Mouse (Mus musculus) midbrain, embryonic 11.5 days (tissue): ENCODE results near the gene Ets2. TPM values are rescaled to one million over a fixed set of nuclear protein-coding genes. Genes with fewer than 3 reads are reported as not detected.
"Not testable (repeated sequence)": the region's sequence is repeated elsewhere in the genome, so short reads cannot be mapped to it uniquely, and the experiment has no call there.

Source experiments
- ATAC-seq: fragments of 200-750 bp; cut with Nextera tagmentation; 2 replicates; pipeline ENCODE4 v1.8.0; 2017; ENCODE audit warnings: moderate TSS enrichment, moderate library complexity; ENCODE audit not compliant: low FRiP score
- DNase-seq: peaks from one replicate; pipeline ENCODE4 v3.0.0; 2015; ENCODE audit warnings: low spot score; ENCODE audit errors: missing footprints
- H3K27ac ChIP-seq: fragments of 300-500 bp; sonication (generic); 2 replicates; pipeline ENCODE4 v1.5.1; 2014; ENCODE audit warnings: low read depth, low read length
- H3K27me3 ChIP-seq: fragments of 300-500 bp; sonication (generic); 2 replicates; pipeline ENCODE4 v1.6.1; 2014; ENCODE audit warnings: mild to moderate bottlenecking, low read length, moderate library complexity, mixed read lengths; ENCODE audit not compliant: control insufficient read depth, insufficient read depth
- H3K36me3 ChIP-seq: fragments of 300-500 bp; sonication (generic); 2 replicates; pipeline ENCODE4 v1.6.1; 2014; ENCODE audit warnings: mild to moderate bottlenecking, low read length, moderate library complexity, mixed read lengths; ENCODE audit not compliant: control insufficient read depth, insufficient read depth
- H3K4me1 ChIP-seq: fragments of 300-500 bp; sonication (generic); 2 replicates; pipeline ENCODE4 v1.6.1; 2014; ENCODE audit warnings: low read length; ENCODE audit not compliant: control insufficient read depth, insufficient read depth
- H3K4me2 ChIP-seq: fragments of 300-500 bp; sonication (generic); 2 replicates; pipeline ENCODE4 v1.6.1; 2014; ENCODE audit warnings: mild to moderate bottlenecking, moderate library complexity
- H3K4me3 ChIP-seq: fragments of 300-500 bp; sonication (generic); 2 replicates; pipeline ENCODE4 v1.5.1; 2014; ENCODE audit warnings: low read depth, low read length
- H3K9ac ChIP-seq: fragments of 300-500 bp; sonication (generic); 2 replicates; pipeline ENCODE4 v1.6.1; 2014; ENCODE audit warnings: low read length
- H3K9me3 ChIP-seq: fragments of 300-500 bp; sonication (generic); 2 replicates; pipeline ENCODE4 v1.6.1; 2016; ENCODE audit warnings: low read length; ENCODE audit not compliant: control insufficient read depth
- WGBS: fragments of 180-500 bp; shearing (Covaris S2); extraction: QIAGEN DNeasy Blood & Tissue Kit; methylation state at CpG from one replicate; pipeline ENCODE4 v1.1.7; 2014; 5-methylcytosine and 5-hydroxymethylcytosine counted together
- polyA plus RNA-seq: library from polyadenylated mRNA; unstranded; fragments of >200 nt; fragmentation: Nextera tagmentation; extraction: Ambion mirVana; gene quantifications from 2 replicates; pipeline ENCODE4 v1.2.1, GENCODE M21; 2014

The Ets2 gene
- polyA plus RNA-seq, 1 experiment from 2014 or later, result 13.7 TPM

- H3K27me3 ChIP-seq, result no peaks in the 10 kb centered on the region
- no peaks in the 10 kb centered on the region for H3K9me3 ChIP-seq
- H3K36me3 ChIP-seq, result no peaks in the 10 kb centered on the region
- no peak overlapping the region for H3K4me2 ChIP-seq
- 93% methylated on average over 6 of the region's 6 CpGs for WGBS
- DNase-seq (no peak), ATAC-seq (no peak)
- H3K9ac ChIP-seq, result no peak overlapping the region
- H3K4me1 ChIP-seq, result no peaks in the 10 kb centered on the region; the same call in 1 of the 2 replicates
- H3K4me3 ChIP-seq, result no peak overlapping the region
- no peak overlapping the region for H3K27ac ChIP-seq
Observed at GRCm38 (mm10) chr16:95750211-95750629, 48.3 kb downstream of the Ets2 start.

DNA sequence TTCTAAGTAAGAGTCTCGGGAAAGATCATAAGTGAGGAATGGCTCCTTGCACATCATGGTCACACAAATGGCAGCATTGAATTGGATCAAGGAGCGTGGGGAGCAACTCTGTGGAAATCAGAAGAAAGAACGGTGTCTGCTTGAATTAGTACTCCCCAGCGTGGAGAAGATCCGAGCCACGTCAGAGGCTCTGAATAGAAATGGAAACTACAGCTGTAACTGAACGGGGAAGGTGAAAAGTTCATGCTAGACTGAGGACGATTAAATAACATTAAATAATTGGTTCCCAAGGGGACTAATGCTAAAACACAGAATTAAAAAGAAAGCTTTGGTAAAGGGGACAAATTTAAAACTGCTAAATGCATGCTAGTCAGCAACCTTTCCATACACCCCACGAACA, 50.6 kb downstream of the Ets2 start:
- Histone ChIP-seq H3K9me3 (no peaks in the 10 kb centered on the region), H3K9ac (no peak overlapping the region), H3K4me2 (no peak overlapping the region), H3K36me3 (no peaks in the 10 kb centered on the region), H3K4me3 (no peak overlapping the region), H3K4me1 (no peaks in the 10 kb centered on the region; the same call in 1 of the 2 replicates), H3K27me3 (no peaks in the 10 kb centered on the region), H3K27ac (no peak overlapping the region)
- 70% methylated on average over 9 of the region's 9 CpGs for WGBS
- no peak for DNase-seq
- no peak for ATAC-seq

- no peak overlapping the region for H3K4me2 ChIP-seq
- H3K27ac ChIP-seq, result no peak overlapping the region
- peak; percentile 56 for DNase-seq
- H3K4me3 ChIP-seq, result no peak overlapping the region
- no peaks in the 10 kb centered on the region; the same call in 1 of the 2 replicates for H3K4me1 ChIP-seq
- ATAC-seq, result no peak
- no peaks in the 10 kb centered on the region for H3K27me3 ChIP-seq
- H3K9ac ChIP-seq, result no peak overlapping the region
- no peaks in the 10 kb centered on the region for H3K9me3 ChIP-seq
- WGBS, result 77% methylated on average over 7 of the region's 7 CpGs
- no peaks in the 10 kb centered on the region for H3K36me3 ChIP-seq
Observed at GRCm38 (mm10) chr16:95753295-95753694, 51.4 kb downstream of the Ets2 start.

GRCm38 (mm10) chr16:95759151-95759987, 57.5 kb downstream of the Ets2 start:
- 86% methylated on average over 8 of the region's 8 CpGs for WGBS
- H3K4me1 ChIP-seq, result no peaks in the 10 kb centered on the region
- DNase-seq (peak; percentile 59), ATAC-seq (no peak)
- H3K9me3 ChIP-seq, result no peaks in the 10 kb centered on the region
- no peak overlapping the region for H3K4me3 ChIP-seq
- H3K27ac ChIP-seq, result no peak overlapping the region
- H3K36me3 ChIP-seq, result no peaks in the 10 kb centered on the region
- no peak overlapping the region for H3K9ac ChIP-seq
- no peak overlapping the region for H3K4me2 ChIP-seq
- no peaks in the 10 kb centered on the region for H3K27me3 ChIP-seq

DNA sequence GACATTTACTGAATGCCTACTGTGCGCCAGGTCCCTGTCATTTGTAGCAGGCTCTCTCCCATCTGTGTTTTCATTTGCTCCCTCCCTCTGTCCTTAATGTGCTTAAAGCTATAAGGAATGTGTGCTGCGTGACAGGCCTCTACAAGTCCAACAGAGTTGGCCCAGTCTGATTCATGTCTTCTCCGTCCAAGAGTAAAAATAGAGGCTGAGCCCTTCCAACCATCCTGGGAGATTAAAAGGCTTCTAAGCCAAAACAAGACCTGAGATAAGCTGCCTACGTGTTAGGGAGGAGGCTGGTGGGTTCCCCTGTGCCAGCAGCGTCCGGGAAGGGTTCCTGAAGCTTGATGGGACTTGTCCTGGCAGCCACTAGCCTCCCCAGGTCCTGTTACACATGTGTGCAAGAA, 58.1 kb downstream of the Ets2 start:
- Histone ChIP-seq H3K36me3 (no peaks in the 10 kb centered on the region), H3K9me3 (no peaks in the 10 kb centered on the region), H3K27ac (no peak overlapping the region), H3K4me3 (no peak overlapping the region), H3K27me3 (no peaks in the 10 kb centered on the region), H3K9ac (no peak overlapping the region), H3K4me1 (no peaks in the 10 kb centered on the region), H3K4me2 (no peak overlapping the region)
- 72% methylated on average over 6 of the region's 6 CpGs for WGBS
- ATAC-seq (no peak), DNase-seq (peak; percentile 68)

DNA sequence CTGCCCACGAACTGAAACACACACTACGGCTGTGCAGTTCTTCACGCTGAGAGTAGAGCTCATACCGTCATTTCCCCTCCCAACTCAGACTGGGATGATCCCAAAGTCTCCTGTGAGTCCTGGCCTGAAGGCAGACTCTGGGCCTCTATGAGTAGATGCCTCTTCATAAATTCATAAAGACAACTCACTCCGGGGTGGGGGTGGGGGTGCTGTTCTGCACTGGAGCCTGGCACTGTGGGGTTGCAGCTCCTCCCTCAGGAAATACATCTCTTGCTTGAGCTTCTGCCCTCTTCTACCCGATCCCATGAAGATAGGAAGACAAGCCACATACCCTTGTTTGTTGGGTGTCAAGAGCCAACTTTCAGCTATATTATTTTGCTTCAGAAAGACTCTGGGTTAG, 59.9 kb downstream of the Ets2 start:
- WGBS, result 83% methylated on average over 6 of the region's 6 CpGs

GRCm38 (mm10) chr16:95763201-95763600, 61.3 kb downstream of the Ets2 start:
- Histone ChIP-seq H3K9me3 (no peaks in the 10 kb centered on the region), H3K4me3 (no peak overlapping the region), H3K9ac (no peak overlapping the region), H3K27ac (no peak overlapping the region), H3K4me1 (no peaks in the 10 kb centered on the region), H3K27me3 (no peaks in the 10 kb centered on the region), H3K36me3 (no peaks in the 10 kb centered on the region), H3K4me2 (no peak overlapping the region)
- no peak for DNase-seq
- 91% methylated on average over 6 of the region's 6 CpGs for WGBS
- ATAC-seq, result no peak

More for the DNA sequence above, 59.9 kb downstream of the Ets2 start:
- no peaks in the 10 kb centered on the region for H3K27me3 ChIP-seq
- H3K4me2 ChIP-seq, result no peak overlapping the region
- H3K4me1 ChIP-seq, result no peaks in the 10 kb centered on the region
- no peaks in the 10 kb centered on the region for H3K9me3 ChIP-seq
- H3K4me3 ChIP-seq, result no peak overlapping the region
- H3K36me3 ChIP-seq, result no peaks in the 10 kb centered on the region
- no peak overlapping the region for H3K27ac ChIP-seq
- ATAC-seq (no peak), DNase-seq (no peak)
- H3K9ac ChIP-seq, result no peak overlapping the region

DNA sequence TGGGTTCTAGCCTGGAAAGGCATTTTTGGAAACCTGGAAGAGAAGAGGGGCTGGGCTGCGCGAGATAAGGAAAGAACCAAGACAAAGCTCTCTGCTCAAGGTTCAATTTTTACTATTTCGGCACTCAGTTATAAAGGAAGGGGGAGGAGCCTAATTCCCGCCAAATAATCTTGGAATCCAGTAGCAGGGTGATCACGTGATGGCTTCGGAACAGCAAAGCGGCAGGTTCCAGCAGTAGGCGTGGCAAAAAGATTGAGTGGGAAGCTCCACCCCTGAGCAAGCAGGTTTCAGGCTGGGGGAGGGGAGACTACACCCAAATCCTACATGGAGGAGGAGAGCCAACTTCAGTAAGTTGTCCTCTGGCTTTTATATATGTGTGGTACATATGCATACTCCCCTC, 62.2 kb downstream of the Ets2 start:
- not testable (repeated sequence) for H3K4me2 ChIP-seq, ATAC-seq, H3K4me1 ChIP-seq, H3K9ac ChIP-seq, H3K9me3 ChIP-seq, H3K4me3 ChIP-seq, H3K27ac ChIP-seq, H3K36me3 ChIP-seq, H3K27me3 ChIP-seq, DNase-seq
- WGBS, result 78% methylated on average over 8 of the region's 8 CpGs

GRCm38 (mm10) chr16:95766181-95766580, 64.3 kb downstream of the Ets2 start:
- WGBS, result 78% methylated on average over 3 of the region's 3 CpGs
- Histone ChIP-seq H3K4me3 (no peak overlapping the region), H3K4me1 (no peaks in the 10 kb centered on the region), H3K4me2 (no peak overlapping the region), H3K9ac (no peak overlapping the region), H3K36me3 (no peaks in the 10 kb centered on the region), H3K9me3 (no peaks in the 10 kb centered on the region), H3K27ac (no peak overlapping the region), H3K27me3 (no peaks in the 10 kb centered on the region)
- ATAC-seq (no peak), DNase-seq (no peak)
